Mouse (Mus musculus) embryonic fibroblast, embryonic 13.5 days (primary cell): Measurements from ENCODE around the gene Wdr12.

Source experiments
- CTCF ChIP-seq: IDR thresholded peaks from 2 replicates; pipeline ENCODE4 v1.5.1; 2011; ENCODE audit warnings: mild to moderate bottlenecking, control low read depth, low read length, moderate library complexity, borderline replicate concordance; ENCODE audit not compliant: insufficient read depth
- POLR2A ChIP-seq: IDR thresholded peaks from 2 replicates; pipeline ENCODE4 v1.6.1; 2011; ENCODE audit warnings: low read depth, mild to moderate bottlenecking, control low read depth, low read length, moderate library complexity

- TF ChIP-seq CTCF (no peak), POLR2A (no peak)
Observed at GRCm38 (mm10) chr1:60075590-60075989, 22.9 kb downstream of the Wdr12 start.
